Mouse (Mus musculus): ENCODE measurements at regions not wholly inside any gene's neighbourhood (a gene's known extent, or its start where the extent isn't known, plus 50 kb on each side); places are given as distances from the start of the nearest gene placed in this dataset.

DNA sequence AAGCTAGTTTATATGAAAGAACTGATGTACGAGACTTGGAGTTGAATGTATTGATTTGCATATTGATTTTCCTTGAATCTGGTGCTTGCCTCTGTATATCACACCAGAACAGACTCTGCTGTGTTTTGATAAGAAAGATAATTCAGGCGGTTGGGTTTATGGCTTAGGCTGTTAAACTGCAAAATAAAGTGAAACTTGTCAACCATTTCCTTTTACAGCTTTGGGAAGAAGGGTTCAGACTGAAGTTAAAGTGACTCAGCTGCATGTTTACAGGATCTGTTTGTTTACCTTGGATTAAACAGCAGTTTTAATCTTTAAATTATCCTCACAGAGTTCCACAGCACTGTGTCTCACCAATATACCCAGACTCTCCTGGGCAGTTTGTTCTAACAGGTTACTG lies 381.3 kb downstream of the Edem1 start:
- TF ChIP-seq USF1 (IDR thresholded peaks at IDR 0.05; ENCODE audit: low read depth, low read length) (no peak), POLR2A (IDR thresholded peaks at IDR 0.05; ENCODE audit: control insufficient read depth in 1 of 2, insufficient read depth in 1 of 2, low read depth in 1 of 2, low read length in 2 of 2, poor library complexity in 1 of 2) (no peak), CTCF (IDR thresholded peaks at IDR 0.05 in 2 of 3, conservative IDR thresholded peaks at IDR 0.05 in 1 of 3; ENCODE audit: control insufficient read depth in 1 of 3, insufficient read depth in 1 of 3, low read depth in 2 of 3, low read length in 3 of 3, poor library complexity in 1 of 3, severe bottlenecking in 1 of 3) (no peak), E2F4 (IDR thresholded peaks at IDR 0.05; ENCODE audit: borderline replicate concordance, low read depth, low read length) (no peak), UBTF (IDR thresholded peaks at IDR 0.05; ENCODE audit: borderline replicate concordance, insufficient read depth, low read depth, low read length) (no peak), USF2 (IDR thresholded peaks at IDR 0.05; ENCODE audit: borderline replicate concordance in 1 of 2, insufficient read depth in 1 of 2, low read depth in 1 of 2, low read length in 2 of 2) (no peak), CHD2 (IDR thresholded peaks at IDR 0.05; ENCODE audit: low read length) (no peak), EP300 (IDR thresholded peaks at IDR 0.05; ENCODE audit: low read depth in 1 of 2, low read length in 2 of 2) (no peak), NELFE (IDR thresholded peaks at IDR 0.05; ENCODE audit: low read depth, low read length) (no peak)

Measured in MEL (cell line).